Comparison of ENCODE assay signal across 8 mouse cellular contexts in the genomic region with DNA sequence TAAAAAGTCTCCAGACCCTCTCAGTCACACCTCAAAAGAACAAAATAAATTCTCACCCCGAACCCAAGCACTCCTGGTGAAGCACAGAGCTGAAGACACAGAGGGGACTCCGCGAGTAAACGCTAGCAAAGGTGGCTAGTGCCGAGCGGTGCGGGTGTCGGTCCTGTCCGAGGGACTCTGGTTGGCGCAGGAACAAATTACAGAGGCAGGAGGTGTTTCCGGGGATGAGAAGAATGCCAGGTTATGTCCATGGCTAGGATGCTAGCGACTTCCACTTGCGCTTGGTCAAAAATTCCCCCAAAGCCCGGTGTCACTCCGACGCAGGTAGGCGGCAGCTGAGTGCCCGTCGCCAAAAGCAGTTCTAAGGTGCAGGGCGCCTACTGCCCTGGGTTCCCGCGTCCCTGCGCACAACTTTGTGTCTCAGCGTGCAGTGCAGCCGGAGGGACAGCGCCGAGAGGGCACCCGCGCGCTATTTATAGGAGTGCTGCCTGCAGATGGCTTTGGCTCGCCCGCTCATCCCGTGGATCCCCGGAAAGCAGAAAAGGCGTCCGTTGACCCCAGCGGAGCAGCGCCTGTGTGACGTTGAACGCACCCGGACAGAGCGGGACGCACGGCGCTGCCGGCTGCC. TPM values are rescaled to one million over a fixed set of nuclear protein-coding genes. Genes with fewer than 3 reads are reported as not detected.
DNase-seq lines count a peak whose midpoint lies in the region; ATAC-seq and TF ChIP-seq lines count a peak whose summit lies in the region.

No protein-coding gene starts in this region.

- ATAC-seq in embryonic facial prominence, embryonic 14.5 days (ENCODE audit: low read depth), result no peak
- no peak for ATAC-seq in intestine, postnatal 0 days
- ATAC-seq in activated CD4-positive, CD25-positive, alpha-beta regulatory T cell, adult 4 months, result no peak

- no peaks in the 10 kb centered on the region for H3K36me3 ChIP-seq in embryonic facial prominence, embryonic 14.5 days (ENCODE audit: control insufficient read depth, insufficient read depth, low read length)
- H3K36me3 ChIP-seq in intestine, postnatal 0 days (ENCODE audit: control insufficient read depth, insufficient read depth), result no peaks in the 10 kb centered on the region

- TF ChIP-seq CTCF in intestine, postnatal 0 days (IDR thresholded peaks at IDR 0.05; ENCODE audit: low read depth), result no peak

- peak overlapping the region; percentile 23 for H3K4me3 ChIP-seq in embryonic facial prominence, embryonic 14.5 days (ENCODE audit: low read depth, low read length)
- H3K4me3 ChIP-seq in intestine, postnatal 0 days (ENCODE audit: low read depth, low read length), result no peak overlapping the region

- peak overlapping the region; percentile 48 for H3K4me2 ChIP-seq in embryonic facial prominence, embryonic 14.5 days (ENCODE audit: low read depth, low read length)
- H3K4me2 ChIP-seq in intestine, postnatal 0 days (replicated peaks; ENCODE audit: low read depth), result peak overlapping the region; percentile 17; the same call in 1 of the 2 replicates

- H3K9me3 ChIP-seq in embryonic facial prominence, embryonic 14.5 days (ENCODE audit: control insufficient read depth, low read length), result no peaks in the 10 kb centered on the region
- no peaks in the 10 kb centered on the region for H3K9me3 ChIP-seq in intestine, postnatal 0 days (ENCODE audit: control insufficient read depth)

- 1% methylated on average over 18 of the region's 46 CpGs for WGBS in embryonic facial prominence, embryonic 14.5 days
- WGBS in intestine, postnatal 0 days, result under 1% methylated on average over 46 of the region's 46 CpGs

- H3K27ac ChIP-seq in embryonic facial prominence, embryonic 14.5 days (replicated peaks; ENCODE audit: low read depth, low read length), result no peak overlapping the region
- H3K27ac ChIP-seq in intestine, postnatal 0 days (ENCODE audit: low read depth, low read length), result no peak overlapping the region

- no peak overlapping the region for H3K9ac ChIP-seq in embryonic facial prominence, embryonic 14.5 days (ENCODE audit: low read depth, low read length)
- H3K9ac ChIP-seq in intestine, postnatal 0 days (ENCODE audit: low read depth, low read length), result no peak overlapping the region

- DNase-seq in kidney, postnatal 4 days, result peak; percentile 5 to 26
- no peak for DNase-seq in kidney, postnatal 25 days
- no peak for DNase-seq in embryonic facial prominence, embryonic 14.5 days (ENCODE audit: low spot score)
- DNase-seq in retina, postnatal 1 day, result peak; percentile 12
- DNase-seq in adrenal gland, adult 18-20 months (ENCODE audit: low spot score in 2 of 2), result no peak
- no peak for DNase-seq in lung, postnatal 36 days

- H3K27me3 ChIP-seq in embryonic facial prominence, embryonic 14.5 days (replicated peaks; ENCODE audit: control insufficient read depth, insufficient read depth, low read length), result peaks cover 55% of the 10 kb centered on the region
- peaks cover 29% of the 10 kb centered on the region for H3K27me3 ChIP-seq in intestine, postnatal 0 days (replicated peaks; ENCODE audit: control insufficient read depth, insufficient read depth, low read length)

- H3K4me1 ChIP-seq in embryonic facial prominence, embryonic 14.5 days (ENCODE audit: control insufficient read depth, insufficient read depth, low read length), result 0 out of 2 replicates have a peak, but pooled peaks cover 3% of the 10 kb centered on the region
- no peaks in the 10 kb centered on the region for H3K4me1 ChIP-seq in intestine, postnatal 0 days (replicated peaks; ENCODE audit: control insufficient read depth, insufficient read depth, low read length)

RNA-seq across cellular contexts. Expression of gene Cbln4, which starts 0.5 kb away (rescaled TPM):
- polyA plus RNA-seq in embryonic facial prominence, embryonic 14.5 days (2014; fragmentation: Nextera tagmentation; extraction: Ambion mirVana), result 1.0 and 1.3 TPM in 2 replicates
- 0.29 and 0.33 TPM in 2 replicates for polyA plus RNA-seq in intestine, postnatal 0 days (2015; fragmentation: Nextera tagmentation; extraction: Ambion mirVana)
- not detected for total RNA-seq in adrenal gland, adult 18-20 months (2021)
- polyA plus RNA-seq in activated CD4-positive, CD25-positive, alpha-beta regulatory T cell, adult 4 months (2017; shearing (Covaris generic)), result not detected

Comparison
In these comparisons a context has a peak if more than half of its experiments do, and no peak if none do; other contexts are left out.
1. DNase-seq: peak in kidney, postnatal 4 days (2 of 2) and retina, postnatal 1 day (single experiment); none in kidney, postnatal 25 days (0 of 2), embryonic facial prominence, embryonic 14.5 days (single experiment), adrenal gland, adult 18-20 months (0 of 2) and lung, postnatal 36 days (single experiment).